Mouse (Mus musculus): ENCODE data around the gene Mkln1.

DNA sequence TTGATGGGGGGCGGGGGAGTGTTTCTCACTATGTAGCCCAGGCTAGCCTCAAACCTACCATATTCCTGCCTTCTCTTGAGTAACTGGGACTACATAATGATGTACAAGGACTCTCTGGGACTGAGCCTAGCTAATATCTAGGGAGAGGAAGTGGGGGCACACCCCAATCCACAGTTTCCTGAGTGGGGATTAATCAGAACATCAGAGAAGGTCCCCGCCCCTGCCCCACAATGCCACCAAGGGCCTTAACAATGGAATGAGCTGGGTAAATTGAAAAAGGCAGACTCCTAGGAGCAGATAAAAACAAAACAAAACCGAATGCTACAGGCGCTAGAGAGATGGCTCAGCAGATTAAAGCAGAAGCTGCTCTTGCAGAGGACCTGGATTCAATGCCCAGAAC, 138.7 kb downstream of the Mkln1 start:
- TF ChIP-seq CTCF (IDR thresholded peaks at IDR 0.05; ENCODE audit: extremely low read depth, insufficient read depth, insufficient read length, insufficient replicate concordance), result no peak
- TF ChIP-seq POLR2A (IDR thresholded peaks at IDR 0.05; ENCODE audit: low read depth, low read length), result no peak

Data from spleen, adult 2 months (tissue).